Mouse (Mus musculus) kidney, postnatal 10 days (tissue): Measurements from ENCODE around the gene Lrrc63.

Experiments
- DNase-seq: peaks from one replicate; pipeline ENCODE4 v3.0.0; 2021; ENCODE audit warnings: mixed read lengths

Gene Lrrc63

GRCm38 (mm10) chr14:75136119-75136966, 5.7 kb upstream of the Lrrc63 start:
- no peak for DNase-seq

- no peak for DNase-seq
Observed at GRCm38 (mm10) chr14:75131324-75131935, 749 bp upstream of the Lrrc63 start.

- no peak for DNase-seq
Observed at GRCm38 (mm10) chr14:75121658-75122057, 9.0 kb downstream of the Lrrc63 start.

- no peak for DNase-seq
Observed at GRCm38 (mm10) chr14:75102956-75103355, 27.7 kb downstream of the Lrrc63 start.

GRCm38 (mm10) chr14:75077946-75078345, 52.7 kb downstream of the Lrrc63 start:
- peak; percentile 27 for DNase-seq

GRCm38 (mm10) chr14:75075299-75076180, 55.1 kb downstream of the Lrrc63 start:
- no peak for DNase-seq

GRCm38 (mm10) chr14:75071091-75071490, 59.6 kb downstream of the Lrrc63 start:
- DNase-seq: no peak

GRCm38 (mm10) chr14:75069356-75069979, 61.2 kb downstream of the Lrrc63 start:
- no peak for DNase-seq

GRCm38 (mm10) chr14:75068430-75069112, 62.1 kb downstream of the Lrrc63 start:
- no peak for DNase-seq

- DNase-seq: no peak
Observed at GRCm38 (mm10) chr14:75065211-75065610, 65.5 kb downstream of the Lrrc63 start.

- DNase-seq: no peak
Observed at GRCm38 (mm10) chr14:75064520-75064919, 66.2 kb downstream of the Lrrc63 start.

GRCm38 (mm10) chr14:75063936-75064335, 66.7 kb downstream of the Lrrc63 start:
- no peak for DNase-seq

GRCm38 (mm10) chr14:75060562-75060961, 70.1 kb downstream of the Lrrc63 start:
- peak; percentile 37 for DNase-seq

GRCm38 (mm10) chr14:75056861-75057431, 73.7 kb downstream of the Lrrc63 start:
- DNase-seq: no peak

GRCm38 (mm10) chr14:75054455-75055343, 76.0 kb downstream of the Lrrc63 start:
- no peak for DNase-seq

- DNase-seq: no peak
Observed at GRCm38 (mm10) chr14:75052451-75052850, 78.2 kb downstream of the Lrrc63 start.

- DNase-seq: no peak
Observed at GRCm38 (mm10) chr14:75045184-75045583, 85.5 kb downstream of the Lrrc63 start.

GRCm38 (mm10) chr14:75035431-75035830, 95.2 kb downstream of the Lrrc63 start:
- DNase-seq: no peak
